Mouse (Mus musculus): Measurements from ENCODE around the gene Mybphl.

Mybphl gene

DNA sequence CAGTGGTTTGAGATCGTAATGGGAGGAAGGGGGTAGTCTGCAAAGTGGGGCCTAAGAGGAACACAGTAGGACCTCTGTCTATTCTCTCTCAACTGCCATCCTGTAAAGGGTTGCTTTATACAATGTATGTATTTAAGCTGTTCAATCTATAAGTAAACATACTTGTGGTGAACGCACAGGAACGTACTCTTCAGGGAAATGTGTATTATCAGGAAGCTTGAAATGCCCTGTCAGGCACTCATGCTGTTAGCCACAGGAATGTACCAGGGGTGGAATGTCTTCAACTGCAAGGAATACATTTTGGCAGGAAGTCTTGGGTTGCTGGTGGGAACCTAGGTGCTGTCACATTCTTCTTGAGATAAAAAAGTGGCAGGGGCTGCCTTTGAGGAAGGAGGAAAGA, 8.0 kb downstream of the Mybphl start:
- no peak for DNase-seq (ENCODE audit: low spot score)

DNA sequence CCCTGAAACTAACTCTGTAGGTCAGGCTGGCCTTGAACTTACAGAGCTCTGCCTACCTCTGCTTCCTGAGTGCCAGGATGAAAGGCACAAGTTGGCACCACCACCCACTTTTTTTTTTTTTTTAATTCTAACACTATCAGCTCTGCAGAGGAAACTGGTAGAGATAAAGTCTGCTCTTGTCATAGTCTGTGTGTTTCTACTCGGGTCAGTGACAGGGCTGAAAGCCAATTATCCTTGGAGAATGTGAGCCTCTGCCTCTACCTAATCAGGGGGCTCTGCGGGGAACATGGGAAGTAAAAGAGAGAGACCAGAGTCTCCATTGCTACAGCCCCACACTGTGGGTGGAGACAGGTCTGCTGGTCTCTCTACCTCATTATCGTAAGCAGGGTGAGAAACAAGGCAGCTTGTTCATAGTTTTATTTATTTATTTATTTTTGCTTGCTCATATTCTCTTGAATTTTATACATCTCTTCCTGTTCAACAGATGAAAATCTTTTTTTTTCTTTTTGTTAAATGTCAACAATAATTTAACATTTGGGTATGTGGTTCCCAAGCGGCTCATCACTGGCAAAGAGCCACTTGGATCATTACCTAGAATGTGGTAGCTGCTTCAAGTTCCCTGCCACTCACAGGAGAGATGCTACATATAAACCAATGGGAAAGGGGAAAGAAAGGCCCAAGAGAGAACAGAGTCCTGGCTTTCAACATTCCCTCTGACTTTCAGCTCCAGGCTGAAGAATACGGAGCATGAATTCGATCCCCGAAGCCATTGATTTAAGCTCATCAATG, 14.4 kb downstream of the Mybphl start:
- no peak for DNase-seq (ENCODE audit: low spot score)

DNA sequence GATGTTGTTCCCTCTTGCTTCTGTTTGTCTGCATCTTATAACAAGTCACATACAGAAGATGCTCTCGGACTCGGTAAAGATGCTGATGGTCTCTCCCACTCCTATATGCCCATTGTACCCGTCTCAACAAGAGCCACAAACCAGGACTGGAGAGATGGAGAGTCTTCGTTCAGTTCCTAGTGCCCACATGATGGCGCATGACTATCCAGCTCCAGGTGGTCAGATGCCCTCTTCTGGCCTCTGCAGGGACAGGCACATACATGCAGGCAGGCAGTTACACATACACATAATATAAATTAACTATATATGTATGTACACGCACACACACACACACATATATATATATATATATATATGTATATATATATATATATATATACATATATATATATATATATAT, 16.0 kb downstream of the Mybphl start:
- no peak for DNase-seq (ENCODE audit: low spot score)

DNA sequence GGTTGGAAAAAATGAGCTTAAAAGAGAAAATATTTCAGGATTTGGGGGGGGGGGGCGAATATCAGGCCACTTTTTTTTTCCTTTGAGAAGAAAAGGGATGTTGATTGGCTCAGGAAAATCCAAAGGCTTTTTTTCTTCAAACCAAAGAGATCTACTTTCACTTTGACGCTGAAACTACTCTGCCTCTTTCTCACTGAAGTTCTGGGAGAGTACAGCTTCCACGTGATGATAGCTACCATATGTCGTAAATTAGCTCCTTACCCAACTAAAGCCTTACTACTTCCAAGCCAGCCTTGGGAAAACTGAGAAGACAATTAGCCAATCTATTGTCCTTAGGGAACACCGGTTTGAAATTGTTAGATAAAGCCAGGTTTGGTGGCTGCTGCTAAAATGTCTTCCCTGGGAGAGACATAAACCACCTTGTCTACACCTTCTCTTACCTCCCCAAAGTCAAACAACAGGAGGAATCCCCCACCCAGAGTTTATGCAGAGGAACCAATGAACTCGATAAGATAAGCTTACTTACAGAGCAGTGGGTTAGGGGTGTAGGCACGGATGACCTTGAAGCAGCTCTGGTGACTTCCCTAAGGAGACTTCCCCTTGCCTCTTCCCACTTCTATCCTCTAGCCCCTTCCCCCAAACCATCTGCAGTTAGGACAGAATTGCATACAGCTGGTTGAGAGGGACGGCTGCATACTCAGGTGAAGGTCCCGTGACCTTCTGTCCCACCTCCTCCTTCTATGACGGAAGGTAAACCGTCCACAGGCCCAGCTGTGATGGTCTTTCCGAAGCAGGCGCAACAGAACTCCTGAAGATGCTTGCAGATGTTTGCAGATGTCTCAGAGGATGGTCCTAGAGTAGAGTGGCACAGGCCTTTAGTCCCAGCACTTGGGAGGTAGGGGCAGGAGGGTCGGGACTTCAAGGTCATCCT, 17.5 kb downstream of the Mybphl start:
- no peak for DNase-seq (ENCODE audit: low spot score)

DNA sequence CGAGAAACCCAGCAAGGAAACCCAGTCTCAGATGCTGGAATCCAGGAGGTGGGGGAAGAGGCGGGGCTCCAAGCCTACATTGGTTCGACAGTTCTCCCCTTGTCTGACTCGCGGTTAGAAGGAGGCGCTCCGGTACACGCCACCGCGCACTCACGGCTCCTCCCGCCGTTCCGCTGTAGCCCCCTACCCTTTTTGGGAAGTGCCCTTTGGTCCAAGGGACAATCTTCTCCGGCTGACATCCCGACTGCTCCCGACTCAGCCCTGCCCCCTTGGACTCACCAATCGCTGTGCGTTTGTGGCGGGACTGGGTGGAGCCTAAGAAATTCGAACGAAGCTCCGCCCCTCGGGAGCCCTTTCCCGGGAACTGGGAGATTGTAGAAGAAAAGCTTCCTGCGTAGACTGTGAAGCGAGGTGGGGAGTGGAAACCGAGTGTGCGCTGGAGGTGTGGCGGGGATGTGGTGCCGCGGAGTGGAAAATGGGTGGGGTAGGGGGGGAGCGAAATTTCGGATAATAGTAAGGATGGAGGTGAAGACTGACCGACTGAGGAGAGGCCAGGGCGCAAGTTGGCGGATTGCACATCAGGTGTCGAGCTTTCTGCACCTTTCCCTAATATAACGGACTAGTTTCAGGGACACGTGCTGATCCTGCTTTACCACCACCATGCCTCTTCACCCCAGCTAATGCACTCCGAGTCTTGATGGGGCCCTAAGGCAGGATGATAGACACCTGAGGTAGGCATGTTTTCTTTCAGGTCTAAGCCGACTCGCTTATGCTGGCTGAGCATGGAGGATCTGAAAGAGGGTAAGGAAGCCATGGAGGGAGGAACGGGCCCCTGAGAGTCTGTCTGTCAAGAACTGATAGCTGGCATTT, 19.0 kb downstream of the Mybphl start, which contains the start of gene Psrc1:
Psrc1 (plus strand) TSS at position 355 of the 870 bp plus-strand sequence.
- peak; percentile 91 for DNase-seq (ENCODE audit: low spot score)

DNA sequence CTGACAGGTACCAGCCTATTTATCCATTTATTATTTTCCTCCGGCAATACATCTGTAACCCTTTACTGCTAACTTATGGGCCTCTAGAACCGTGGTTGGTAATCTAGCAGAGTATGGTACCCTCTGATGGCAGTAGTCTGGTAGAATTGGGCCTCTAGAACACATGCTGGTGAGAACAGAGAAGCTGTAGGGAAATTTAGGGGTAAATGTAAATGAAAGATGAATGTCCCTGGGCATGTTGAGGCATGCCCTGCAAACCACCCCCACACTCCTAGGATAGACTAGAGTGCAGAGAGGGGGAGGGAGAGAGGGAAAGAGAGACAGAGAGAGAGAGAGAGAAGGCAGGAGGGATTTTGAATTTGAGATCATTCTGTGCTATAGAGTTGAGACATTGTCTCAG, 19.7 kb downstream of the Mybphl start:
- no peak for DNase-seq (ENCODE audit: low spot score)

DNA sequence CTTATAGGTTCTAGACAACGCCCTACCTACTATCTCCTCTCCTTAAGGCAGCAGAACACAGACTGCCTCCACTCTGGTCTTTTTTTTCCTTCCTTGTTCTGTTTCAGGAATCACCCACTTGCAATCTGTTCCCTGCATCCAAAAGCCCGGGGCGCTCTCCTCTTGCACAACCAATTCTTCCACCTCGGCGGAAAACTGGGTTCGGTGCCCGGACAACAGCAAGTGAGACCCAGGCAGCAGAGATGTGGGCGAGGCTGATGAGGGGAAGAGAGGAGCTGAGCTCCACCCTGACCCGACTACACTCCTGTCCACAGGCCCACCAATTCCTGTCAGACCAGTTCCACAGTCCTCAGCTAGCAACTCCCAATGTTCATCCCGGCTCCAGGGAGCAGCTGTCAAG, 21.5 kb downstream of the Mybphl start:
- DNase-seq (ENCODE audit: low spot score): no peak

DNA sequence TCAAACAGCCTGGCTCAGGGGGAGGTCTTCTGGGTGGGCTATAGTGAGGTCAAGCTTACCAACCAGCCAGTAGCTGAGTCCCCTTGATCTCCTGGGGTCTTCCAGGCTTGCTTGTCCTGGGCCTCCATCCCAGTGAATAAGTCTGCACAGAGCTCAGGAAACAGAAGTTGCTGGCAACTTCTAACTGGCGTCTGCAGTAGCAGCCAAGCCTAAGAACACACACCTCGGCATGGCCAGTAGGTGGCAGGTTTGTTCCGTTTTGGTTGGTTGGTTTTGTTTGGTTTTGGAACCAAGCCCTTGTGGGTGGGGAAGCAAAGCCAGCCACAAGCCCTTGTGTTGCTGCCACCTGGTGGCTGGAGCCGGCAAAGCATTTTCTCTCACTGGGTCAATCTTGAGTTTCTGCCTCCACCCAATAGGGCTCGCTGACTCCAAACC, 24.4 kb downstream of the Mybphl start:
- peak; percentile 98 for DNase-seq (ENCODE audit: low spot score)

DNA sequence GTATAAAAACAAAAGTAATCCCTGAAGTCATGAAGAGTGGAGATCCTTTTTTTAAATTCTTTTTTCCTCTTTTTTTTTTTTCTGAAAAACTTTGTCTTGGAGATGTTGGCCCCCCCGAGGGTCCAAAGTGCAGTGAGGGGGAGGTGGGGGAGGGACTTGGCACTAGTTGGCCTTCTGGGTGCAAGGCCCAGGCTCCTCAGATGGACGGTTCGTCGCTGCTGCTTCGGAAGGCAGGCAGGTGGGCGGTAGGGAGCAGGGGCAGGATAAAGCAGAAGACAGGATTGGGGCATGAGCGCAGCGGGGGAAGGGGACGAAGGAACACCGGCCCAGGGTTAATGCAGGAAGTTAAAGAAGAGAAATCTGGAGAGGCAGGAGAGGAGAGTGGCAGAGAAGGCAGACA, 27.6 kb downstream of the Mybphl start:
- DNase-seq (ENCODE audit: low spot score): no peak

DNA sequence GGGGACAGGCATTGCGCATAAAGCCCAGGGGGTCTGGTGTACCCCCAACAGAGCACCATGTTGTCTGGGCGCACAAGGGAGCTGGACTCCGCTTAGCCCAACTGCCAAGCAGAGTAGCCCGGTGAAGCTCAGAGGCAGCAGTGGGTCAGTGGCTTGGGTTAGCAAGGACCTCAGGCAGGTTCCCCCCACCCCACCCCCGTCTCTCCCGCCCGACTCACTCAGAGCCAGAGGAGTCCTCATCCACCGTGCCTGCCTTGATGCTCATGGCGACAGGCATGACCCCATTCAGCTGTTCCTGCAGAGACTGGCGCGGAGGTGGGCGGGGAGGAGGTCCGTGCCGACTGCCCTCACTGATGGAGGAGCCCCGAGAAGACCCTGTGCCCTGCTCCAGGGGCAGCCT, 28.1 kb downstream of the Mybphl start:
- DNase-seq (ENCODE audit: low spot score): no peak

DNA sequence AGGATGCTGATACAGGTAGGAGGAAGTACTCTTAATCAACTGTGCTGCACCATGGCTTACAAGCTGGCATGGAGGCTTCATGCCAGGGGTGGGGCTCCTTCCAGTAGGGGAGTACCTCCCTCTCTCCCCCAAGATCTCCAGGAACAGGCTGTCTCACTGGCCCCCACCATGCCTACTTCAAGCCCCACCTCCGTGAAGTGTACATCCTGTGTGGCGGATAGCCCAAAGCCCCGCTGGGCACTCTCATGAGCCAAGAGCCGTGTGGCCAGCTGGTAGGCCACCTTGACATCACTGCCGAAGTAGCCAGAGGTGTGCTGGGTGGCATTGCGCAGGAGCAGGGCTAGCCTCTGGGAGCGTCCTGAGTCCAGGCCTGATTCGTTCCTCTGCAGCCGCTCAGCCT, 33.6 kb downstream of the Mybphl start:
- no peak for DNase-seq (ENCODE audit: low spot score)

DNA sequence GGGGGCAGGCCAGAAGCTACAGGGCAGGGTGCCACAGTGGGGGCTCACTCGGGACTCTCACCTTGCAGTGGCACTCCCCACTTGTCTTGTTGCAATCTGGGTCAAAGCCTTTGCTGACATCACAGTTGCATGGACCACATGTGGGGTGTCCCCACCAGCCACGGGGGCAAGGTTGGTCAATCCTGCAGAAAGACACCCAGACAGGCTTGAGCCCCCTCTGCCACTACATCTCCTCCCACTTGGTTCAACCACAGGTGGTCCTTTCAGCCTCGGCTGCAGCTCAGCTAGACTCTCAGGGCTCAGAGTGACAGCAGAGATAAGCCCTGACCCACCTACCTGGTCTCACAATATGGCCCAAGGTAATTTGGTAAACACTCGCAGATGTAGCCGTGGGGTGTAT, 35.7 kb downstream of the Mybphl start:
- DNase-seq (ENCODE audit: low spot score): no peak

DNA sequence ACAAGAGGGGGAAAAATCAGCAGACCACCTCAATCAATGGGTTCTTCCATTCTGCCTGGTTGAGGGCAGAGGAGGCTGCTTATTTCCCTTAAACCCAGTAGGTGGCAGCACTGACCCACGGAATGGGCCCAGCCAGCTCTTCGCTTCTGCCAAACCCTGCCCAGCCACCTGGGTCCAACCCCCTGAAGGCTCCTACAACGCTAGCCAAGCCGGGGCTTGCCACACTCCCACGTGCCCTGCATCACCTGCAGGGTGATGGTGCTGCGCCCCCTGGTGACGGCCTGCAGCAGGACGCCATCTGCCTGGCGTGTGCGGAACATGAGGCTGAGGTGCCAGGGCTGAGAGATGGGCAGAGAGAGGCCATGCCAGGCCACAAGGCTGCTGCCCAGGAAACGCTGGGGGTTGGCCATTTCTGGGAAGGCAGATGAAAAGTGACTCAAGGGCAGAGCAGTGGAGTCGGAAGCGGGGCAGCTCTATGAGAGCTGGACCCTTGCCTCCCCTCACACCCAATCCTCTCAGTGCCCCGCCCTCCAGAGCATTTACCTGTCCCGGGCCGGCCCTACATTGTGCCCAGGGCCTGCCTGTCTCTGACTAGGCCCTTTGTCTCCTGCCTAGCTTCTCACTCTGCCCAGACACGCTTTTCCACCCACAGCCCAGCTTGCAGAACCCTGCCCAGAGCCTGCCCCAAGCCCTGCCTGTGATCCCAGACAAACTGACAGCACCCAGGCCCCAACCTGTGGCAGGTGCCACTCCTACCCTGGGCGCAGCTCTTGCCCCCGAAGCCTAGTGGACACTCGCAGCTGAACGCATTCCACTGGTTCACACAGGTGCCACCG, 37.2 kb downstream of the Mybphl start:
- peak; percentile 93 for DNase-seq (ENCODE audit: low spot score)

DNA sequence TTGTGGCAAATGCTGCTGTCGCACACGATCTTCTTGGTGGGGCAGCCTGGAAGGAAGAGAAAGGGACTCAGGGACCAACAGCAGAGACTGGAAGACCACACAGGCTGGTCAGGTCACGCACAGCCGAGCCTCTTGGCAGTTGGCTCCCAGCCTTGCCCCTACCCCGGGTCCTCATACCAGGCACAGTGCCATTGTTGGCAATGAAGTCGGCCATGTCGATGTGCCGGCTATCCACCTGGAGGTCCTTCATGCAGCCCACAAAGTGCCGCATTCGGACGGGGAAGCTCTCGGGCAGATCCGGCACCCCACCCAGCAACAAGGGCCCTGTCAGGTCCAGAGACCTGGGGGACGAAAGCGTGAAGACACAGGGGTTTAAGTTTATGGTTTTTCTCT, 37.8 kb downstream of the Mybphl start:
- DNase-seq (ENCODE audit: low spot score): no peak

DNA sequence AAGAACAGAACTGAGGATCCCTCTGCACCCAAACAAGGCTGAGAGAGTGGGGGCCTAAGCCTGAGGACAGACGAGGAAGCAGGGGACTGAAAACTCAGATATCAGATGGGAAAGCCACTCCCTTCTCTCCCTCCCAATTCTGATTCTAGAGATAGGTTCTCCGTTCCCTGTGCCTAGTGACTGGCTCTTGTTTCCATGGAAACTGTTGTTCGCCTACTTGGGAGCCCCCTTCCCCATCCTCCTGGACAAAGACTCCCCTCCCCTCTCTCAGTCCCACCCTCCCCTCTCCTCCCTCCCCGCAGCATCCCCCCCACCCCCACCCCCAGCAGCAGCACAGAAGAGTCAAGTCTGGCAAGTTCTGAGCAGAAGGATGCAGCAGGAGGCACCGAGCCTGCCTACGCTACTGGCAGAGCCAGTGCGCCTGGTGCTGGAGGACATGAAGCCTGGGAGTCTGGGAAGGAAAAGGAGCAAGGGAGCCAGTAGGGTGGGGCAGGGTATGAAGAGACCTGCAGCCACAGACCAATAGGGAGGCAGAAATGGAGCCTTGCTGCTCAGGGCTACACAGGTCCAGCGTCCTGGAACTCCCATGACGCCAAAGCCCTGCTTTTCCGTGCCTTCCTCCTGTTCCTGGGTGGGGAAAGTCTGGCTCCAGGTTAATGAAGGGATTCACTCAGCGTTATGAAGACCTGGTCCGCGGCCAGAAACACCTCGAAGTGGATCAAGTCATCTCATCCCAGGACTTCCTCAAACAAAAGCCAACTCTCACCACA, 41.0 kb downstream of the Mybphl start:
- DNase-seq (ENCODE audit: low spot score): no peak

DNA sequence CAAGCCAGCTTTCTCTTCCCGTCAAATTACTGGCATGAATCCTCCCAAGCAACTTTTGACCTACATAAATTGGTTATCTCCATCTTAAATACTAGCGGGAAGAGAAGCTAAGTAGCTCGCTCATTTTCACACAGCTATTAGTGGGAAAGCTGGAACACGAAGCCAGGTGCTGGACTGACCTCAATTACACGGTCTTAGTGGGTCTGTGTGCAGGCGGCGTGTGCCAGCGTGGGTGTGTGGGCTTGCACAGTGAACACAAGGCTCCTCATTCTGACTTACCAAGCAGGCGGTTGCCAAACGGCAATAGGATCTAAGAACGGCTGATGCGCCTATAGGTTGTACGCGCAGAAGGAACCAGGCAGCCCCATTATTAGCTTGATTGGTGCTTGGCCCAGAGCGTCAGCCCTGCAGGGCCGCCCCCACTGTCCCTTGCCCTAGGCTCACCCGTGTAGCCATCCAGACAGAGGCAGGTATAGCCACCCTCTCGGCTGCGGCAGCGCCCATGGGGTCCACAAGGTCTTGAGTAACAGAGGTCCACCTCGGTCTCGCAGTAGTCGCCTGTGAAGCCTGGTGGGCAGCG, 41.7 kb downstream of the Mybphl start:
- DNase-seq (ENCODE audit: low spot score): no peak

DNA sequence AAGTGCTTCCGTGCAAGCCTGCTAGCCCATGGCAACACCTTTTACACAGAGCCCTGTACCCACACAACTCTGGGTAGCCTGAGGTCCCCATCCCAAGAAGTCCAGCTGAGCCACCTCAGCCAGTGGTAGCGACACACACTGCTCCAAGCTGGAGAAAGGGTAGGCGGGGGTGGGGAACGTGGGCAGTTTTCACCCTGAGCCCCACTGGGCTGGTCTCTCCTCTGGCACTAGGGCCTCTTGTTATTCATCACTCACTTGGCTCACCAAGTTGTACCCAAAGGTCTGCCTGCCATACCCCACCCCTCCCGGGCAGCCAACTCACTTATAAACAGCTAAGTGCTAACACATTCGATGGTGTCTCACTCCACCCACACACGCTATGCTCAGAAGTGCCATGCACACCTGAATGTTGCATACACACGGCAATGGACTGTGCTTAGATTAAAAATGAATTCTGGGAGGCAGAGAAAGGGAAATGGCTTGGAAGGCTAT, 43.9 kb downstream of the Mybphl start:
- no peak for DNase-seq (ENCODE audit: low spot score)

DNA sequence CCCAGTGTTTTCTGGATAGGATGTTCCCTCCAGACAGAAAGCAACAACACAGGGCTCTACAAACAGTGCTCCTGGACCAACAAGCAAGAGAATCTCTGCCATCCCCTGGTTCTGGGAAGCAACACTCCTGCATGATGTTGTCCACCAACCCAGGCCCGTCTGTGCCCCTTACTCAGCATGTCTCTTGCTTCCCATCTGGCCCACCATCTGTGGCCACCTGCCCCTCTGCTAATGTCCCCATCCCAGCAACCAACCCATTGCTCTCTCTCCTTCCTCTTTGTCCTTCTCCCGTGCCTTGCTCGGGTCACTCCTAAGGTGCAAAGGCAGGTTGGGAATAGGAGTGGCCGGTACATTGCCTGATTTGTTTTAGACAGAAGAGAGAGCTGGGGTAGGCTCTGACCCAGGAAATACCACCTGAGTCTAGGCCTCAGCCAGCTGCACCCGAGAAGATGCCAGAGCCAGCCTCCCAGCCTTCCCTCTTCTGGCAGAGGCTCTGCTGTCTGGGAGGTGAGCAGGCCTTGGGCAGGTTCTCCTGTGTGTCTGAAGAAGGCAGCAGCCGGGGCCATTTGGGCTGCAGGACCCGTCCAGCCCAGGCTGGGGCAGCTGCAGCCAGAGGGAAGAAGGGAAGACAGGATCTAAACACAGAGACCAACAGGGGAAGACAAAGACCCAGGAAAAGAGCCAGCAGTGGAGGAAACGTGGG, 45.1 kb downstream of the Mybphl start:
- DNase-seq (ENCODE audit: low spot score): no peak

DNA sequence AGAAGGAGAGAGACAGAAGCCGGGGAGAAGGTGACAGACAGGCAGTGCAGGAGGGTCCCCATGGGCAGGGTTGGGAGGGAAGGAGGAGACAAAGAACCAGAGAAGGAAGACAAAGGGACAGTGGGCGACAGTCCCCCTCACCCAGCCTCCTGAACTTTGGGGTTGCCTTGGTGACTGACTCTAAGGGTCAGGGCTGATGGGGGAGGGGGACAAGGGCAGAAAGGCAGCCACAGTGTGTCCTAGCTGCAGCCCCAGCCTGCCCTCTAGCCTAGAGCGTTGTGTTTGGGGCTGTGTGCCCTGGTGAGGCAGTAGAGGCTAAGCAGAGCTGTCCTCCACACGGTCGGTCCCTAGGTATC, 45.6 kb downstream of the Mybphl start:
- DNase-seq (ENCODE audit: low spot score): no peak
